In the genomic region with DNA sequence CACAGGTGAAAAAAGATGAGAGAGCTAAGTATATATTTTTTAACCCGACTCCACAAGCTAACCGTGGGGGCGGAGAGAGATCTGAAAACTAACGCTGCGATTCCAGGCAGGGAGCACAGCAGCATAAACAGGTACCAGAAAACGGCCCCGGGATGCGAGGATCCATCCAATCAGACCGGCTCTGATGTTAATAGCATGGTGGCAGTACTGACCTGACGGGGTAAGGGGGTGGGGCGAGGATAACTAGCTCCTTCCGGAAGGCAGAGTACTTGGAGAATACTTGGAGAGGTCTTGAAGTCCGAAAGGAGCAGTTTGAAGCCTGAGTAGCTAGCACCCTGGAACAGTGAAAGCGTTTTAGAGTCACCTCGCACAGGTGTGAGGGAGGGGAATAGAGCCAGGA, we compare ENCODE assay signal across 10 mouse cellular contexts. TPM values are rescaled to one million over a fixed set of nuclear protein-coding genes. Genes with fewer than 3 reads are reported as not detected.
DNase-seq lines count a peak whose midpoint lies in the region; ATAC-seq and TF ChIP-seq lines count a peak whose summit lies in the region.
"Had no signal": no experiment of that assay in that cellular context is flagged by ENCODE, and none has a peak within 500 bp of the region (broad histone marks: within the 10 kb centered on the region; RNA-seq: fewer than 3 reads in every experiment).

No protein-coding gene starts in this region.

- ATAC-seq in forebrain, embryonic 13.5 days, result no peak
- no peak for ATAC-seq in limb, embryonic 12.5 days (ENCODE audit: insufficient number of reproducible peaks, insufficient read depth, low FRiP score, low TSS enrichment, low read depth)

- TF ChIP-seq POLR2A in kidney, adult 2 months (IDR thresholded peaks at IDR 0.05; ENCODE audit: low read depth, low read length), result no peak

- H3K4me3 ChIP-seq in kidney, adult 2 months (ENCODE audit: insufficient read depth, low read depth, low read length), result no peak overlapping the region
- peak overlapping the region; percentile 40 for H3K4me3 ChIP-seq in forebrain, embryonic 13.5 days
- H3K4me3 ChIP-seq in limb, embryonic 12.5 days (replicated peaks), result peak overlapping the region; percentile 37

- H3K27ac ChIP-seq in kidney, adult 2 months (ENCODE audit: insufficient read depth, low read depth, low read length), result no peak overlapping the region
- H3K27ac ChIP-seq in forebrain, embryonic 13.5 days, result no peak overlapping the region
- no peak overlapping the region for H3K27ac ChIP-seq in limb, embryonic 12.5 days
- H3K27ac ChIP-seq: liver, embryonic 13.5 days had no signal

- peak; percentile 9 for DNase-seq in kidney, adult 2 months
- DNase-seq in kidney, adult 9 months, result no peak
- DNase-seq in retina, embryonic 14.5 days (ENCODE audit: low spot score), result peak; percentile 17
- DNase-seq in urinary bladder, postnatal 25 days (ENCODE audit: low spot score), result no peak
- DNase-seq in spleen, postnatal 4 days (ENCODE audit: low spot score in 2 of 2), result no peak
- no peak for DNase-seq in right cerebral cortex, postnatal 14 days
- DNase-seq: liver, embryonic 13.5 days had no signal

- 0 out of 2 replicates have a peak, but pooled peaks cover 1% of the 10 kb centered on the region for H3K27me3 ChIP-seq in kidney, adult 2 months (replicated peaks; ENCODE audit: control insufficient read depth, insufficient read depth, low read length)
- peaks cover 34% of the 10 kb centered on the region for H3K27me3 ChIP-seq in forebrain, embryonic 13.5 days
- H3K27me3 ChIP-seq in limb, embryonic 12.5 days, result peaks cover 40% of the 10 kb centered on the region

- no peak for TF ChIP-seq CTCF in kidney, adult 2 months (conservative IDR thresholded peaks at IDR 0.05; ENCODE audit: insufficient read depth, insufficient read length, low read depth, low read length)

- H3K9ac ChIP-seq in forebrain, embryonic 13.5 days, result peak overlapping the region; percentile 43; the same call in 1 of the 2 replicates
- no peak overlapping the region for H3K9ac ChIP-seq in limb, embryonic 12.5 days (replicated peaks)
- H3K9ac ChIP-seq: liver, embryonic 13.5 days had no signal

- peak overlapping the region; percentile 71 for H3K4me2 ChIP-seq in forebrain, embryonic 13.5 days
- peak overlapping the region; percentile 63 for H3K4me2 ChIP-seq in limb, embryonic 12.5 days

- H3K36me3 ChIP-seq in kidney, adult 2 months (ENCODE audit: control insufficient read depth, insufficient read depth, low read length), result no peaks in the 10 kb centered on the region
- H3K36me3 ChIP-seq in forebrain, embryonic 13.5 days (ENCODE audit: poor library complexity, severe bottlenecking), result no peaks in the 10 kb centered on the region
- H3K36me3 ChIP-seq in limb, embryonic 12.5 days, result no peaks in the 10 kb centered on the region
- H3K36me3 ChIP-seq: G1E; liver, embryonic 13.5 days had no signal

- H3K9me3 ChIP-seq in forebrain, embryonic 13.5 days (replicated peaks), result no peaks in the 10 kb centered on the region
- H3K9me3 ChIP-seq in limb, embryonic 12.5 days, result no peaks in the 10 kb centered on the region
- H3K9me3 ChIP-seq: G1E; liver, embryonic 13.5 days had no signal

- no peaks in the 10 kb centered on the region for H3K4me1 ChIP-seq in kidney, adult 2 months (ENCODE audit: control insufficient read depth, insufficient read depth, low read length)
- peaks cover 12% of the 10 kb centered on the region for H3K4me1 ChIP-seq in forebrain, embryonic 13.5 days
- H3K4me1 ChIP-seq in limb, embryonic 12.5 days (replicated peaks), result peaks cover 12% of the 10 kb centered on the region
- H3K4me1 ChIP-seq: liver, embryonic 13.5 days had no signal

- WGBS in kidney, adult 2 months, result 5% methylated on average over 15 of the region's 15 CpGs
- WGBS in forebrain, embryonic 13.5 days, result 2% methylated on average over 15 of the region's 15 CpGs
- WGBS in limb, embryonic 12.5 days, result 2% methylated on average over 15 of the region's 15 CpGs

RNA-seq across cellular contexts. Expression of a gene that starts 1.1 kb away (rescaled TPM):
- polyA plus RNA-seq in kidney, adult 2 months (2012; rRNA removed), result 0.10 and 0.28 TPM in 2 replicates
- 0.35 and 0.41 TPM in 2 replicates for polyA plus RNA-seq in forebrain, embryonic 13.5 days (2015; fragmentation: Nextera tagmentation; extraction: Ambion mirVana)
- 0.14 and 0.27 TPM in 2 replicates for polyA plus RNA-seq in limb, embryonic 12.5 days (2016; fragmentation: Nextera tagmentation; extraction: Ambion mirVana)
- polyA plus RNA-seq: G1E; liver, embryonic 13.5 days had no signal

Comparison
In these comparisons a context has a peak if more than half of its experiments do, and no peak if none do; other contexts are left out.
1. DNase-seq: peak in kidney, adult 2 months (single experiment) and retina, embryonic 14.5 days (single experiment); none in kidney, adult 9 months (single experiment), urinary bladder, postnatal 25 days (single experiment), spleen, postnatal 4 days (0 of 2) and right cerebral cortex, postnatal 14 days (single experiment).